Mouse (Mus musculus): ENCODE measurements around the gene Urah. TPM values are rescaled to one million over a fixed set of nuclear protein-coding genes. Genes with fewer than 3 reads are reported as not detected.

Gene Urah
- polyA plus RNA-seq, 1 experiment from 2014 or later: 0.25 TPM

GRCm38 (mm10) chr7:140880419-140880818, 45.6 kb downstream of the Urah start:
- ATAC-seq (ENCODE audit: low FRiP score) (no peak), DNase-seq (ENCODE audit: low spot score) (no peak)
- no peak overlapping the region for H3K27ac ChIP-seq (ENCODE audit: low read depth, low read length)
- H3K27me3 ChIP-seq (ENCODE audit: control insufficient read depth, insufficient read depth, low read length): no peaks in the 10 kb centered on the region
- no peak overlapping the region for H3K4me2 ChIP-seq (replicated peaks; ENCODE audit: low read depth, low read length)
- H3K9me3 ChIP-seq (ENCODE audit: control insufficient read depth, low read length): no peaks in the 10 kb centered on the region
- no peak overlapping the region for H3K9ac ChIP-seq (ENCODE audit: low read depth, low read length)
- no peaks in the 10 kb centered on the region for H3K36me3 ChIP-seq (ENCODE audit: control insufficient read depth, insufficient read depth, low read length)
- H3K4me1 ChIP-seq (replicated peaks; ENCODE audit: control insufficient read depth, insufficient read depth, low read length): 0 out of 2 replicates have a peak, but pooled peaks cover 2% of the 10 kb centered on the region
- H3K4me3 ChIP-seq (ENCODE audit: low read depth, low read length): no peak overlapping the region
- WGBS: 86% methylated on average over 3 of the region's 3 CpGs

DNA sequence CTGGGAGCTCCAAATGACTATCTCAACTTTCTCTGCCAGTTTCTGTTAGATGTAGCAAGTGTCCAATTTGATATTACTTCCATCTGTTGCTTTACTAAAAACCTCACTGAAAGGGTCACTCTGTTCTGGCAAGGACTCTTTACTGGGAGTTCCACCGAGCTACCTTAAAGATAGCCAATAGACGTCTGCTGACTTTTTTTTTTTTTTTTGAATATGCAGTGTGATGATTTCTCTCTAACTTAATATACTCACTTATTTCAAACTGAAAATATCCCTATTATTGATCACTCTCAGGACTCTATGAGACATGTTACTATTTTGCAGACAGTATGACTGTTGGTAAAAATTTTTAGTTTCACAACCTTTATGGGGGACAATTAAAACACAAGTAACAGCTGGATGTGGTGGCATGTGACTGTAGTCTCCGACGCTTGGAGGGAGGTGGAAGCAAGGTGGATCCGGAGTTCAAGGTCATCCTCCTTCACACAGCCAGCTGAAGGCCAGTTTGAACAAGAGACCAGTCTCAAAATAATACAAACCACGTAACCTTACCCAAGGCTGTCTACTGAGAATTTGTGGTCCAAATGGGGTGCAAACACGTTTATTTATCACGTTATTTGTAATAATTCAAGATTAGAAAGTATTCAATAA, 46.2 kb downstream of the Urah start:
- Histone ChIP-seq H3K36me3 (ENCODE audit: control insufficient read depth, insufficient read depth, low read length) (no peaks in the 10 kb centered on the region), H3K27ac (ENCODE audit: low read depth, low read length) (no peak overlapping the region), H3K27me3 (ENCODE audit: control insufficient read depth, insufficient read depth, low read length) (no peaks in the 10 kb centered on the region), H3K9ac (ENCODE audit: low read depth, low read length) (peak overlapping the region; percentile 81), H3K9me3 (ENCODE audit: control insufficient read depth, low read length) (no peaks in the 10 kb centered on the region), H3K4me2 (replicated peaks; ENCODE audit: low read depth, low read length) (peak overlapping the region; percentile 88), H3K4me1 (replicated peaks; ENCODE audit: control insufficient read depth, insufficient read depth, low read length) (0 out of 2 replicates have a peak, but pooled peaks cover 2% of the 10 kb centered on the region), H3K4me3 (ENCODE audit: low read depth, low read length) (peak overlapping the region; percentile 93)
- ATAC-seq (ENCODE audit: low FRiP score) (no peak), DNase-seq (ENCODE audit: low spot score) (peak; percentile 6)
- WGBS: 33% methylated on average over 8 of the region's 8 CpGs

DNA sequence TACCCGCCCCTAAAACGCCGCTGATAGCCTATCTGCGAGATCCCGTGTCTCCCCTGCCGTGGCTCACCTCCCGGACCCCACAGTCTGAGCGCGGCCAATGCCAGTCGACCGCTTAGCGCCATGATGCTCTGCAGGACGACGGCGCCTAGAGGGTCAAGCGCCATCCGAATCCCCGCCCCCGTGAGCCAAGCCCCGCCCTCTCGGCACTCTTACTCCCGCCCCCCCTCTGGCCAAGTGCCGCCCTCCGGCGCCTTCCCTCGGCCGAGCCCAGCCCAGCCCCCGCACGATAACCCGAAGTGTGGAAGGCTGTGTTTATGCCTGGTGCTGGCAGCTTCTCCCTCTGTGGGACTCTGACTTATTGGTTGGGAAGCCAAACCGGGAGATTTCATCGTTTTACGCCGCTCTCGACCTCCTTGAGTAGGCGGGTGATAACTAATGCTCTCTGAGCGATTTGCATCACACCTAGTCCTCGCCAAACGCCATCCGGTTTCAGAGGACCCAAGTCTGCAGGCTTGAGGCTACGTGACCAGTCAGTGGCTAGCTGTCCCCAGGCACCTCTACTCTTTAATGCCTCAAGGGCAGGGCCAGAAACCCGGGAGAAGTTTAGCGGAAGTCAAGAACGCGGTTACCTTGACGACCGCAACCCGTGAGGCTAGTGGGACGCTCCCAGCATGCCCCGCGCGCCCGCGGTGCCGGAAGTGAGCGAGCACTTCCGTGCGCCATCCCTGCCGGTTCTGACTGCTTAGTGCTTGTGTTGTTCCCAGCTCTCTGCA, 47.1 kb downstream of the Urah start, which contains the start of the genes Psmd13 and Sirt3:
Psmd13 (plus strand) TSS at position 273 of the 773 bp plus-strand sequence.
Sirt3 (minus strand) TSS at position 614 of the 773 bp plus-strand sequence.
- peak; percentile 96 for ATAC-seq (ENCODE audit: low FRiP score)
- H3K27me3 ChIP-seq (ENCODE audit: control insufficient read depth, insufficient read depth, low read length): no peaks in the 10 kb centered on the region
- peak within 1 kb of the TSS; percentile 81 for H3K9ac ChIP-seq (ENCODE audit: low read depth, low read length)
- peak within 1 kb of the TSS; percentile 93 for H3K4me3 ChIP-seq (ENCODE audit: low read depth, low read length)
- peak; percentile 98 for DNase-seq (ENCODE audit: low spot score)
- no peaks in the 10 kb centered on the region for H3K9me3 ChIP-seq (ENCODE audit: control insufficient read depth, low read length)
- peak within 1 kb of the TSS; percentile 66 for H3K27ac ChIP-seq (ENCODE audit: low read depth, low read length)
- H3K4me1 ChIP-seq (replicated peaks; ENCODE audit: control insufficient read depth, insufficient read depth, low read length): 0 out of 2 replicates have a peak, but pooled peaks cover 2% of the 10 kb centered on the region
- H3K36me3 ChIP-seq (ENCODE audit: control insufficient read depth, insufficient read depth, low read length): no peaks in the 10 kb centered on the region
- peak within 1 kb of the TSS; percentile 88 for H3K4me2 ChIP-seq (replicated peaks; ENCODE audit: low read depth, low read length)
- WGBS: under 1% methylated on average over 58 of the region's 59 CpGs

DNA sequence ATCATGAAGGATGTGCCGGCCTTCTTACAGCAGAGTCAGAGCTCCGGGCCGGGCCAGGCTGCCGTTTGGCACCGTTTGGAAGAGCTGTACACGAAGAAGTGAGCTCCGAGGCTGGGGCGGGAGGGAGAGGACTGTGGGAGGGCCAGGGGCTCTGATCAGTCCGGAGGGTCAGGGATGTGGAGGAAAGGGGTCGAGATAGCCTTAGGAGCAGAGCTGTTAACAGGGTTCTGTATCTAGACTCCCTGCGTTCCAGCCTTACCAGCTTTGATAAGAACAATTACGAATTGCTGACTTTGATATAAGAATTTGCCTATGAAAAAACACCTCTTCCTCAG, 47.6 kb downstream of the Urah start:
- peak; percentile 75 for ATAC-seq (ENCODE audit: low FRiP score)
- Histone ChIP-seq H3K27ac (ENCODE audit: low read depth, low read length) (peak overlapping the region; percentile 49), H3K4me3 (ENCODE audit: low read depth, low read length) (peak overlapping the region; percentile 93), H3K36me3 (ENCODE audit: control insufficient read depth, insufficient read depth, low read length) (no peaks in the 10 kb centered on the region), H3K27me3 (ENCODE audit: control insufficient read depth, insufficient read depth, low read length) (no peaks in the 10 kb centered on the region), H3K4me2 (replicated peaks; ENCODE audit: low read depth, low read length) (peak overlapping the region; percentile 88), H3K9me3 (ENCODE audit: control insufficient read depth, low read length) (no peaks in the 10 kb centered on the region), H3K4me1 (replicated peaks; ENCODE audit: control insufficient read depth, insufficient read depth, low read length) (0 out of 2 replicates have a peak, but pooled peaks cover 2% of the 10 kb centered on the region), H3K9ac (ENCODE audit: low read depth, low read length) (peak overlapping the region; percentile 81)
- no peak for DNase-seq (ENCODE audit: low spot score)
- 0% methylated on average over 12 of the region's 12 CpGs for WGBS

Other genes with a start within 250 kb of the Urah start
- not detected in 2 replicates for gene Olfr46, start 233.7 kb upstream of the Urah start, polyA plus RNA-seq (2014; fragmentation: Nextera tagmentation; extraction: Ambion mirVana)
- gene Olfr61, start 206.0 kb upstream of the Urah start, polyA plus RNA-seq (2014; fragmentation: Nextera tagmentation; extraction: Ambion mirVana): not detected in 2 replicates
- gene Olfr53, start 188.6 kb upstream of the Urah start, polyA plus RNA-seq (2014; fragmentation: Nextera tagmentation; extraction: Ambion mirVana): not detected in 2 replicates
- gene Olfr539, start 175.1 kb upstream of the Urah start, polyA plus RNA-seq (2014; fragmentation: Nextera tagmentation; extraction: Ambion mirVana): not detected in 2 replicates
- gene Olfr45, start 153.1 kb upstream of the Urah start, polyA plus RNA-seq (2014; fragmentation: Nextera tagmentation; extraction: Ambion mirVana): not detected in 2 replicates
- not detected in 2 replicates for gene Olfr541, start 137.8 kb upstream of the Urah start, polyA plus RNA-seq (2014; fragmentation: Nextera tagmentation; extraction: Ambion mirVana)
- not detected in 2 replicates for gene Cyp2e1, start 71.3 kb upstream of the Urah start, polyA plus RNA-seq (2014; fragmentation: Nextera tagmentation; extraction: Ambion mirVana)
- gene Syce1, start 47.2 kb upstream of the Urah start, polyA plus RNA-seq (2014; fragmentation: Nextera tagmentation; extraction: Ambion mirVana): 0.45 TPM in 1 of 2 replicates, not detected in the other
- gene Zfp941, start 12.8 kb upstream of the Urah start, polyA plus RNA-seq (2014; fragmentation: Nextera tagmentation; extraction: Ambion mirVana): 6.4 and 8.1 TPM in 2 replicates
- not detected in 2 replicates for gene Scgb1c1, start 10.5 kb downstream of the Urah start, polyA plus RNA-seq (2014; fragmentation: Nextera tagmentation; extraction: Ambion mirVana)
- gene Odf3, start 12.8 kb downstream of the Urah start, polyA plus RNA-seq (2014; fragmentation: Nextera tagmentation; extraction: Ambion mirVana): not detected in 2 replicates
- not detected in 2 replicates for gene Gm45785, start 21.3 kb downstream of the Urah start, polyA plus RNA-seq (2014; fragmentation: Nextera tagmentation; extraction: Ambion mirVana)
- gene Ric8a, start 21.9 kb downstream of the Urah start, polyA plus RNA-seq (2014; fragmentation: Nextera tagmentation; extraction: Ambion mirVana): 74.6 and 74.8 TPM in 2 replicates
- 24.2 and 28.9 TPM in 2 replicates for gene Bet1l, start 22.6 kb downstream of the Urah start, polyA plus RNA-seq (2014; fragmentation: Nextera tagmentation; extraction: Ambion mirVana)
- gene Psmd13, start 47.0 kb downstream of the Urah start, polyA plus RNA-seq (2014; fragmentation: Nextera tagmentation; extraction: Ambion mirVana): 182 and 243 TPM in 2 replicates
- gene Sirt3, start 47.3 kb downstream of the Urah start, polyA plus RNA-seq (2014; fragmentation: Nextera tagmentation; extraction: Ambion mirVana): 21.6 and 23.3 TPM in 2 replicates
- gene Cox8b, start 65.4 kb downstream of the Urah start, polyA plus RNA-seq (2014; fragmentation: Nextera tagmentation; extraction: Ambion mirVana): 0.86 TPM in 1 of 2 replicates, not detected in the other
- 0.06 and 0.17 TPM in 2 replicates for gene Nlrp6, start 85.9 kb downstream of the Urah start, polyA plus RNA-seq (2014; fragmentation: Nextera tagmentation; extraction: Ambion mirVana)
- gene Pgghg, start 106.4 kb downstream of the Urah start, polyA plus RNA-seq (2014; fragmentation: Nextera tagmentation; extraction: Ambion mirVana): 9.7 and 10.6 TPM in 2 replicates
- 0.27 and 0.54 TPM in 2 replicates for gene Ifitm5, start 115.3 kb downstream of the Urah start, polyA plus RNA-seq (2014; fragmentation: Nextera tagmentation; extraction: Ambion mirVana)
- not detected in 2 replicates for gene Gm45717, start 120.9 kb downstream of the Urah start, polyA plus RNA-seq (2014; fragmentation: Nextera tagmentation; extraction: Ambion mirVana)
- 290 and 308 TPM in 2 replicates for gene Ifitm2, start 121.0 kb downstream of the Urah start, polyA plus RNA-seq (2014; fragmentation: Nextera tagmentation; extraction: Ambion mirVana)
- gene Ifitm1, start 132.2 kb downstream of the Urah start, polyA plus RNA-seq (2014; fragmentation: Nextera tagmentation; extraction: Ambion mirVana): 6.9 and 7.8 TPM in 2 replicates
- gene Ifitm3, start 175.8 kb downstream of the Urah start, polyA plus RNA-seq (2014; fragmentation: Nextera tagmentation; extraction: Ambion mirVana): 18.6 and 20.6 TPM in 2 replicates
- gene Ifitm6, start 182.9 kb downstream of the Urah start, polyA plus RNA-seq (2014; fragmentation: Nextera tagmentation; extraction: Ambion mirVana): 0.24 TPM in 1 of 2 replicates, not detected in the other
- gene Gm17387, start 194.1 kb downstream of the Urah start, polyA plus RNA-seq (2014; fragmentation: Nextera tagmentation; extraction: Ambion mirVana): not detected in 2 replicates
- 15.1 and 18.1 TPM in 2 replicates for gene B4galnt4, start 226.1 kb downstream of the Urah start, polyA plus RNA-seq (2014; fragmentation: Nextera tagmentation; extraction: Ambion mirVana)
- 2.0 and 2.6 TPM in 2 replicates for gene Pkp3, start 243.2 kb downstream of the Urah start, polyA plus RNA-seq (2014; fragmentation: Nextera tagmentation; extraction: Ambion mirVana)